Mouse (Mus musculus) forebrain, embryonic 12.5 days (tissue): ENCODE measurements at regions not wholly inside any gene's neighbourhood (a gene's known extent, or its start where the extent isn't known, plus 50 kb on each side); places are given as distances from the start of the nearest gene placed in this dataset.

ENCODE experiments used
- ATAC-seq: fragments of 200-750 bp; cut with Nextera tagmentation; 2 replicates; pipeline ENCODE4 v1.8.0; 2017; ENCODE audit warnings: moderate TSS enrichment; ENCODE audit not compliant: low FRiP score
- H3K27ac ChIP-seq: fragments of 300-500 bp; sonication (generic); 2 replicates; pipeline ENCODE4 v1.5.1; 2016; ENCODE audit warnings: mild to moderate bottlenecking
- H3K27me3 ChIP-seq: fragments of 300-500 bp; sonication (generic); 2 replicates; pipeline ENCODE4 v1.6.1; 2016; ENCODE audit warnings: mild to moderate bottlenecking
- H3K36me3 ChIP-seq: fragments of 300-500 bp; sonication (generic); replicated peaks from 2 replicates; pipeline ENCODE4 v1.6.1; 2016; ENCODE audit warnings: mild to moderate bottlenecking
- H3K4me1 ChIP-seq: fragments of 300-500 bp; sonication (generic); 2 replicates; pipeline ENCODE4 v1.6.1; 2016
- H3K4me2 ChIP-seq: fragments of 300-500 bp; sonication (generic); 2 replicates; pipeline ENCODE4 v1.6.1; 2016; ENCODE audit warnings: mild to moderate bottlenecking, moderate library complexity
- H3K4me3 ChIP-seq: fragments of 300-500 bp; sonication (generic); replicated peaks from 2 replicates; pipeline ENCODE4 v1.5.1; 2016; ENCODE audit warnings: mild to moderate bottlenecking
- H3K9ac ChIP-seq: fragments of 300-500 bp; sonication (generic); 2 replicates; pipeline ENCODE4 v1.6.1; 2016; ENCODE audit warnings: mild to moderate bottlenecking
- H3K9me3 ChIP-seq: fragments of 300-500 bp; sonication (generic); 2 replicates; pipeline ENCODE4 v1.6.1; 2016
- WGBS: fragments of 180-500 bp; shearing (Covaris S2); methylation state at CpG from one replicate; pipeline ENCODE4 v1.1.7; 2016; 5-methylcytosine and 5-hydroxymethylcytosine counted together

DNA sequence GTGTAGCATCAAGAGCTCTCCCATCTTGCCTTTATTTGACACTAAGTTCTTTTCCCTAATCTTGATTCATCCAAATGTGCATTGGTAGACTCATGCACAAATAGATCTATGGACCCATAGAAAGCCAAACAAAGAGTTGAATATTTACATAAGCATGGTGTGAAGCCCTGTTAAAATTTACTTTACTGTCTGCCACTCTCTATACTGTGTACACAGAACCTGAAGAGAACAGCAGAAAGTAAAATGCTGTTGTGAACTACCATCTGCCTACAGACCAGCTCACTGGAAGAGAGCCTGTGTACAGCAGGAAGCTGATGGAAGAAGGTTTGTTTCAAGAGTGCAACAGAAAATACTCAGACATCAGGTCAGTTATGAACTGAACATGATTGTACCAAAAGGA is 1053.1 kb downstream of the Slitrk1 start:
- H3K9me3 ChIP-seq, result no peaks in the 10 kb centered on the region
- no peak overlapping the region for H3K4me3 ChIP-seq
- H3K36me3 ChIP-seq, result no peaks in the 10 kb centered on the region
- no peak for ATAC-seq
- no peaks in the 10 kb centered on the region for H3K4me1 ChIP-seq
- no peak overlapping the region for H3K27ac ChIP-seq
- no peak overlapping the region for H3K9ac ChIP-seq
- H3K4me2 ChIP-seq, result no peak overlapping the region
- no peaks in the 10 kb centered on the region for H3K27me3 ChIP-seq

DNA sequence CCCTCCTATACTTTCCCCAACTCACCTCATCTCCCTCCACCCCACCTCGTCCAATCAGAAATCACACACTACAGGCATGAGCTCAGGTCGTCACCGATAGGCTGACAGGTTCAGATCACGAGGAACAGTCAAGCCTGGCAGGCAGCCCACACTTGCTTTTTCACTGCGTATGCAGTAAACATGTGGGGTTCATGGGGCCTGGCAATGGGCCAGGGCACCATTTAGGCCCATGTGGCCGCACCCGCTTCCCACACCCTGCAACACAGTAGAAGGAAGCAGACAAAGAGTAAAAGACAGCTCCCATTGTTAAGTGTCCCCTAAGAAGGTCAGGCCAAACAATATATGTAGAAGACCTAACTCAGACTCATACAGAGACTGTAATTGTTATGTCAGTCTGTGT is 1064.3 kb downstream of the Slitrk1 start:
- Histone ChIP-seq H3K9ac (no peak overlapping the region), H3K27ac (no peak overlapping the region), H3K4me3 (no peak overlapping the region), H3K9me3 (no peaks in the 10 kb centered on the region), H3K36me3 (no peaks in the 10 kb centered on the region), H3K4me1 (0 out of 2 replicates have a peak, but pooled peaks cover 1% of the 10 kb centered on the region), H3K4me2 (no peak overlapping the region), H3K27me3 (no peaks in the 10 kb centered on the region)
- WGBS, result 77% methylated on average over 7 of the region's 7 CpGs
- peak; percentile 34; the same call in 1 of the 2 replicates for ATAC-seq

- WGBS, result 20% methylated on average over 3 of the region's 3 CpGs
Measured at GRCm38 (mm10) chr14:107845289-107846215, 1068.4 kb downstream of the Slitrk1 start.

GRCm38 (mm10) chr14:107844533-107844932 is 1069.4 kb downstream of the Slitrk1 start:
- Histone ChIP-seq H3K27me3 (no peaks in the 10 kb centered on the region), H3K4me3 (no peak overlapping the region), H3K4me1 (0 out of 2 replicates have a peak, but pooled peaks cover 3% of the 10 kb centered on the region), H3K9me3 (no peaks in the 10 kb centered on the region), H3K36me3 (no peaks in the 10 kb centered on the region), H3K27ac (no peak overlapping the region), H3K4me2 (no peak overlapping the region), H3K9ac (no peak overlapping the region)
- peak; percentile 12; the same call in 1 of the 2 replicates for ATAC-seq
- WGBS, result 79% methylated on average over 2 of the region's 2 CpGs

More at GRCm38 (mm10) chr14:107845289-107846215, 1068.4 kb downstream of the Slitrk1 start:
- H3K4me2 ChIP-seq, result no peak overlapping the region
- H3K4me1 ChIP-seq, result 0 out of 2 replicates have a peak, but pooled peaks cover 3% of the 10 kb centered on the region
- ATAC-seq, result peak; percentile 87
- no peaks in the 10 kb centered on the region for H3K36me3 ChIP-seq
- H3K9ac ChIP-seq, result no peak overlapping the region
- no peak overlapping the region for H3K4me3 ChIP-seq
- H3K27ac ChIP-seq, result no peak overlapping the region
- H3K27me3 ChIP-seq, result no peaks in the 10 kb centered on the region
- H3K9me3 ChIP-seq, result no peaks in the 10 kb centered on the region

- Histone ChIP-seq H3K27ac (no peak overlapping the region), H3K36me3 (no peaks in the 10 kb centered on the region), H3K4me2 (no peak overlapping the region), H3K9me3 (no peaks in the 10 kb centered on the region), H3K4me3 (no peak overlapping the region), H3K27me3 (no peaks in the 10 kb centered on the region), H3K9ac (no peak overlapping the region), H3K4me1 (no peaks in the 10 kb centered on the region)
- no peak for ATAC-seq
- 86% methylated on average over 1 of the region's 1 CpGs for WGBS
Measured at GRCm38 (mm10) chr14:107832976-107833375, 1081.0 kb downstream of the Slitrk1 start.

DNA sequence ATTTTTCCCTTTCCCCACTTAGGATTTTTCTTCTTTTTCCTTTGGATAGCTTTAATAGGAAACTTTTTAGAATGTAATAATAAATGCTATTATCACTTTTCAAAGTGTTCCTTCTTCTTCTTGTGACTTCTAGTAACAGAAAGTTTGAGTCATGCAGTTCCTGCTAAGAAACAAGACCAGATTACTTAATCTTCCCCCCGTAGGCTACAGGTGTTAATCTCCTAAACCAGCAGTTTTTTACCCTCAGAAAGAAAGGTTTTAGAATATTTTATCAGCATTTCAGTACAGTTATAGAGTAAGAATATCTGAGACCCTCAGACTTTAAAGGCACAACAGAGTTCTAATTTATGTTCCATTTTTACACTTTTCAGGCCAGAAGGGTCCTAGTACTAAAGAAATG is 1128.7 kb downstream of the Slitrk1 start:
- no peak overlapping the region for H3K4me3 ChIP-seq
- H3K9ac ChIP-seq, result no peak overlapping the region
- no peaks in the 10 kb centered on the region for H3K9me3 ChIP-seq
- no peak for ATAC-seq
- H3K36me3 ChIP-seq, result no peaks in the 10 kb centered on the region
- H3K27me3 ChIP-seq, result no peaks in the 10 kb centered on the region
- H3K4me1 ChIP-seq, result no peaks in the 10 kb centered on the region
- no peak overlapping the region for H3K27ac ChIP-seq
- H3K4me2 ChIP-seq, result no peak overlapping the region
- 81% methylated on average over 1 of the region's 1 CpGs for WGBS
